Mouse (Mus musculus) cerebellum, adult 2 months (tissue): ENCODE results near the gene Uba52. TPM values are rescaled to one million over a fixed set of nuclear protein-coding genes. Genes with fewer than 3 reads are reported as not detected.

ENCODE experiments used
- DNase-seq, 2 experiments: peaks; one replicate each; pipeline ENCODE4 v3.0.0; 2021
- H3K27ac ChIP-seq: fragments of 200-500 bp; 2 replicates; pipeline ENCODE4 v1.5.1; 2012; ENCODE audit warnings: low read length, control low read depth, inconsistent platforms; ENCODE audit not compliant: insufficient read depth
- H3K27me3 ChIP-seq: fragments of 200-500 bp; 2 replicates; pipeline ENCODE4 v1.6.1; 2012; ENCODE audit warnings: inconsistent platforms, mild to moderate bottlenecking, low read length, moderate library complexity; ENCODE audit not compliant: control insufficient read depth, insufficient read depth
- H3K4me1 ChIP-seq: fragments of 200-500 bp; 2 replicates; pipeline ENCODE4 v1.6.1; 2011; ENCODE audit warnings: low read length; ENCODE audit not compliant: control insufficient read depth, insufficient read depth
- H3K4me3 ChIP-seq: fragments of 200-500 bp; replicated peaks from 2 replicates; pipeline ENCODE3; 2011; ENCODE audit warnings: mild to moderate bottlenecking, low read depth, low read length, control low read depth; ENCODE audit not compliant: insufficient read depth
- CTCF ChIP-seq: fragments of 200-500 bp; IDR thresholded peaks from 2 replicates; pipeline ENCODE4 v1.5.1; 2011; ENCODE audit warnings: low read depth, mild to moderate bottlenecking, control low read depth, low read length, moderate library complexity, borderline replicate concordance; ENCODE audit not compliant: insufficient read depth
- POLR2A ChIP-seq: fragments of 200-500 bp; IDR thresholded peaks from 2 replicates; pipeline ENCODE4 v1.6.1; 2011; ENCODE audit warnings: low read length, control low read depth, borderline replicate concordance; ENCODE audit not compliant: insufficient read depth
- WGBS: fragments of 180-500 bp; shearing (Covaris S2); methylation state at CpG from one replicate; pipeline ENCODE4 v1.1.7; 2018; 5-methylcytosine and 5-hydroxymethylcytosine counted together
- polyA plus RNA-seq: library from polyadenylated mRNA; depleted of rRNA; stranded (reverse); fragments of >200 nt; gene quantifications from 2 replicates; pipeline ENCODE4 v1.2.3, GENCODE M21; 2012

Uba52 gene
- polyA plus RNA-seq, 1 experiment, result 977 TPM

DNA sequence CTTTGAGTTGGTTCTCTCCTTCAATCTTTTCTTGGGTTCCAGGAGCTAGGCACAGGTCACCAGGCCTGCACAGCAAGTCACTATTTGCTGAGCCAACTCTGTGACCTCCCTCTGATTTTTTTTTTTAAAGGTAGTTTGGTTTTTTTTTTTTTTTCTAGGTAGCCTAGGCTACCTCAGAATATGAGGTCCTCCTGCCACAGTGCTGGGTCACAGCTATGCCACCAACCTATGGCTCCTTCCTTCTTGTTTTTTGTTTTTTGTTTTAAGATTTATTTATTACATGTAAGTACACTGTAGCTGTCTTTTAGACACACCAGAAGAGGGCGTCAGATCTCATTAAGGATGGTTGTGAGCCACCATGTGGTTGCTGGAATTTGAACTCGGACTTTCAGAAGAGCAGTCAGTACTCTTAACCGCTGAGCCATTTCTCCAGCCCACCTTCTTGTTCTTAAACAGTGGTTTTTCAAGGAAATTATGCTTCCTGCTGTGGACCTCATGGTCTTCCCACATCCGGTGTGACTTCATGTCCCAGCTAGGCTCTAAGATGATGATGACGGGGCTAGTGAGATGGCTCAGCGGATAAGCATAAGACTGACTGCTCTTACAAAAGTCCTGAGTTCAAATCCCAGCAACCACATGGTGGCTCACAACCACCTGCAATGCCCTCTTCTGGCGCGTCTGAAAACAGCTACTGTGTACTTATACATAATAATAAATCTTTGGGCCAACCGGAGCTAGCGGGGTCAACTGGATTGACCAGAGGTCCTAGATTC lies 39.0 kb upstream of the Uba52 start:
- DNase-seq, result no peak
- TF ChIP-seq CTCF (no peak), POLR2A (no peak)
- no peak overlapping the region for H3K4me3 ChIP-seq
- H3K27me3 ChIP-seq, result no peaks in the 10 kb centered on the region
- WGBS, result 94% methylated on average over 10 of the region's 10 CpGs
- H3K4me1 ChIP-seq, result peaks cover 50% of the 10 kb centered on the region
- no peak overlapping the region for H3K27ac ChIP-seq

DNA sequence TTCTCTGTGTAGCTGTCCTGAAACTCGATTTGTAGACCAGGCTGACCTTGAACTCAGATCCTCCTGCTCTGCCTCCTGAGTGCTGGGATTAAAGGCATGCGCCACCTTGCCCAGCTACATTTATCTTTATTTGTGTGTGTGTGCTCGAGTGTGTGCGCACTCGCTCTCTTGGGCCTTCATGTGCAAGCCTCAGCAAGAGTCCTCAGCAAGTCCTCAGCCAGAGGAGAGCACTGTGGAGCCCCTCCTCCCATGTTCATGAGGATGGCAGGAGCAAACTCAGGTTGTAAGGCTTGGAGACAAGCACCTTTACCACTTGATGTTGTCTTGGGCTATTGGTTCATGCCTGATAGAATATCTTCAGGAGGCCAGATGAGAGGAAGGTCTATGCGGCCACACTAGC lies 37.2 kb upstream of the Uba52 start:
- no peak for DNase-seq
- 91% methylated on average over 6 of the region's 6 CpGs for WGBS
- Histone ChIP-seq H3K4me1 (peaks cover 46% of the 10 kb centered on the region), H3K27me3 (no peaks in the 10 kb centered on the region), H3K27ac (no peak overlapping the region), H3K4me3 (no peak overlapping the region)
- no peak for TF ChIP-seq CTCF
- TF ChIP-seq POLR2A, result no peak

DNA sequence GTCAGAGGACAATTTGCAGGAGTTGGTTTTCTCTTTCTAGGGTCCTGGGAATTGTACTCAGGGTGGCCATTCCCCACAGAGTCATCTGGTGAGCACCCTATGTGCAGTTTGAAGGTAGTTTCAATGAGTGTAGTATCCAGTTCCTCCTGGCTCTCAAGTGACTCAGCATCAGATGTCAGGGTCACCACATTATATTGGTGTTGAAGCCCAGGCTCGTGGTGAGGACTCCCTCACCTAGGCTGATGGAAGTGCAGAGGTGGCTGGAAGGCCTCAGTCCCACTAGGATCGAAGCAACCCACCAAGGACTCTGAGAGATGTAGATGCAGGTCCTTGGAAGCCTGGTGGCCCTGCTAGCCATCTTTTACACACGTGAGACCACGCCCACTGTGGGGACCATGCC lies 35.8 kb upstream of the Uba52 start:
- peaks cover 34% of the 10 kb centered on the region for H3K4me1 ChIP-seq
- H3K27ac ChIP-seq, result no peak overlapping the region
- no peaks in the 10 kb centered on the region for H3K27me3 ChIP-seq
- H3K4me3 ChIP-seq, result no peak overlapping the region
- 78% methylated on average over 4 of the region's 4 CpGs for WGBS
- no peak for TF ChIP-seq CTCF
- TF ChIP-seq POLR2A, result no peak
- DNase-seq, result no peak

DNA sequence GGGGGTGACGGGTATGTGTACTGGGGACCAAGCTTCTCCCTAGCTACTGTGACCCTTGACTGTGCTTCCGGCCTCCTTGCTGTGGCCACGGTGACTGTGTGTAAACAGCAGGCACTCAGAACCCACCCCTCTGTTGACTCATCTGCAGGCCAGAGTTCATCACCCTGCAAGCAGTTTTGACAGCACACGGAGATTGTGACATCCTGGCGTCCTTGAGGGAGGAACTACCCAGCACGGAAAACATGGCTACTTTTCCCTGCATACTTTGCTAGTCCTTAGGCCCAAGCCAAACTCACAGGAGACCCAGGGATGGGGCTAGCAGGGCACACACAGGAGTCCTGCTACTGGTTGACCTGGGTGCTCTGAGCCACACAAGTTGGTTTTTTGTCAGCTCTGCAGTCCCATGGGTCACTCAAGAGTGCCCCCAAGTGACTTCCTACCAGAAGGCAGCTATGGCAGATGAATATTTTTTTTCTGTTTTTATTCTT lies 33.6 kb upstream of the Uba52 start:
- Histone ChIP-seq H3K27ac (no peak overlapping the region), H3K4me1 (peaks cover 27% of the 10 kb centered on the region), H3K4me3 (no peak overlapping the region), H3K27me3 (no peaks in the 10 kb centered on the region)
- DNase-seq, result no peak
- TF ChIP-seq CTCF, result peak; percentile 44; the same call in 1 of the 2 replicates
- TF ChIP-seq POLR2A, result no peak
- 70% methylated on average over 6 of the region's 6 CpGs for WGBS

- no peak overlapping the region for H3K27ac ChIP-seq
- H3K4me1 ChIP-seq, result peaks cover 19% of the 10 kb centered on the region
- peak overlapping the region; percentile 26 for H3K4me3 ChIP-seq
- DNase-seq, result no peak
- 51% methylated on average over 5 of the region's 5 CpGs for WGBS
- TF ChIP-seq CTCF, result no peak
- no peak for TF ChIP-seq POLR2A
- H3K27me3 ChIP-seq, result no peaks in the 10 kb centered on the region
Observed at GRCm38 (mm10) chr8:70541081-70541480, 30.5 kb upstream of the Uba52 start.

GRCm38 (mm10) chr8:70540507-70541071 lies 30.0 kb upstream of the Uba52 start:
- no peaks in the 10 kb centered on the region for H3K27me3 ChIP-seq
- peak overlapping the region; percentile 61 for H3K4me3 ChIP-seq
- H3K27ac ChIP-seq, result no peak overlapping the region
- DNase-seq, result no peak
- 24% methylated on average over 7 of the region's 7 CpGs for WGBS
- TF ChIP-seq CTCF, result no peak
- H3K4me1 ChIP-seq, result peaks cover 19% of the 10 kb centered on the region

DNA sequence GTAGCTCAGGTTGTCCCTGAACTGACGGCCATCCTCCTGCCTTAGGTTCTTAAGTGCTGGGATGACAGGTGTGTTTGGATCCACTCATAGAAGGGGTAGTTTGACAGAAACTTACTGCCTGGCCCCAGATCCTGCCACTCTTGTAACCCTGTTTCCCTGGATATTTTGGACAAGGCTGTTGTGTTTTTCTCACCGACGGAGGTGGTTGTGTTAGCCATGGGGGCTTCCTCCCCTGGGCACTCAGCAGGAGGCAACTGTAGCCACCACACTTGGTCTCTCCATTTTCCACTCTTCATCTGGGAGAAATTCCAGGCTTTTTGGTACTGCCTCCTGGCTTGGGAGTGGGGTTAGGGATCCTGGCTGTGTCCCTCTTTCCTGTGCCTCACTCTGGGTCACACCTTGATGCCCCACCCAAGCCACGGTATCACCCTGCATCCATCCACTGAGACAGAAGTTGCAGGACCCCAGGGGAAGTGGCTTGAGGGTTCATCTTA lies 29.5 kb upstream of the Uba52 start:
- TF ChIP-seq CTCF (no peak), POLR2A (no peak)
- peak overlapping the region; percentile 61 for H3K4me3 ChIP-seq
- no peaks in the 10 kb centered on the region for H3K27me3 ChIP-seq
- peak; percentile 38 to 41 for DNase-seq
- WGBS, result 2% methylated on average over 4 of the region's 4 CpGs
- H3K27ac ChIP-seq, result no peak overlapping the region
- peaks cover 16% of the 10 kb centered on the region for H3K4me1 ChIP-seq
